Mouse (Mus musculus) cerebellum, adult 2 months (tissue): ENCODE data around the gene Ric8b.

Experiments used
- CTCF ChIP-seq: fragments of 200-500 bp; IDR thresholded peaks from 2 replicates; pipeline ENCODE4 v1.5.1; 2011; ENCODE audit warnings: low read depth, mild to moderate bottlenecking, control low read depth, low read length, moderate library complexity, borderline replicate concordance; ENCODE audit not compliant: insufficient read depth
- POLR2A ChIP-seq: fragments of 200-500 bp; IDR thresholded peaks from 2 replicates; pipeline ENCODE4 v1.6.1; 2011; ENCODE audit warnings: low read length, control low read depth, borderline replicate concordance; ENCODE audit not compliant: insufficient read depth

- TF ChIP-seq CTCF (no peak), POLR2A (no peak)
These were observed 105.4 kb downstream of the Ric8b start for GRCm38 (mm10) chr10:85022647-85023312.
